Mouse (Mus musculus) neural tube, embryonic 15.5 days (tissue): Measurements from ENCODE around the gene Macrod1. TPM values are rescaled to one million over a fixed set of nuclear protein-coding genes. Genes with fewer than 3 reads are reported as not detected.

Experiments used
- ATAC-seq: fragments of 200-750 bp; cut with Nextera tagmentation; 2 replicates; pipeline ENCODE4 v1.8.0; 2017; ENCODE audit warnings: mild to moderate bottlenecking, moderate TSS enrichment, moderate library complexity; ENCODE audit not compliant: low FRiP score
- H3K27ac ChIP-seq: fragments of 300-500 bp; sonication (generic); replicated peaks from 2 replicates; pipeline ENCODE4 v1.5.1; 2015; ENCODE audit warnings: mild to moderate bottlenecking, inconsistent platforms
- H3K27me3 ChIP-seq: fragments of 300-500 bp; sonication (generic); replicated peaks from 2 replicates; pipeline ENCODE4 v1.6.1; 2015; ENCODE audit warnings: inconsistent platforms
- H3K36me3 ChIP-seq: fragments of 300-500 bp; sonication (generic); 2 replicates; pipeline ENCODE4 v1.6.1; 2015; ENCODE audit warnings: inconsistent platforms
- H3K4me1 ChIP-seq: fragments of 300-500 bp; sonication (generic); 2 replicates; pipeline ENCODE4 v1.6.1; 2015; ENCODE audit warnings: inconsistent platforms
- H3K4me2 ChIP-seq: fragments of 300-500 bp; sonication (generic); 2 replicates; pipeline ENCODE4 v1.6.1; 2015; ENCODE audit warnings: inconsistent platforms, mild to moderate bottlenecking, moderate library complexity
- H3K4me3 ChIP-seq: fragments of 300-500 bp; sonication (generic); replicated peaks from 2 replicates; pipeline ENCODE4 v1.5.1; 2015; ENCODE audit warnings: mild to moderate bottlenecking, inconsistent platforms
- H3K9ac ChIP-seq: fragments of 300-500 bp; sonication (generic); replicated peaks from 2 replicates; pipeline ENCODE4 v1.6.1; 2015; ENCODE audit warnings: mild to moderate bottlenecking, inconsistent platforms
- H3K9me3 ChIP-seq: fragments of 300-500 bp; sonication (generic); replicated peaks from 2 replicates; pipeline ENCODE4 v1.6.1; 2016; ENCODE audit warnings: inconsistent platforms
- WGBS: fragments of 180-500 bp; shearing (Covaris S2); methylation state at CpG from one replicate; pipeline ENCODE4 v1.1.7; 2015; ENCODE audit warnings: mixed read lengths; 5-methylcytosine and 5-hydroxymethylcytosine counted together
- polyA plus RNA-seq: library from polyadenylated mRNA; unstranded; fragments of >200 nt; fragmentation: Nextera tagmentation; extraction: Ambion mirVana; gene quantifications from 2 replicates; pipeline ENCODE4 v1.2.1, GENCODE M21; 2015

The Macrod1 gene
- 7.2 and 7.7 TPM in 2 replicates for polyA plus RNA-seq

GRCm38 (mm10) chr19:7056248-7057087 lies at the start of gene Macrod1:
TSS of gene Macrod1 (plus strand) at chr19:7056810.
- WGBS: under 1% methylated on average over 70 of the region's 72 CpGs
- Histone ChIP-seq H3K4me1 (peaks cover 22% of the 10 kb centered on the region), H3K27ac (no peak within 1 kb of the TSS), H3K4me3 (peak within 1 kb of the TSS; percentile 65), H3K9ac (peak within 1 kb of the TSS; percentile 63), H3K27me3 (peaks cover 41% of the 10 kb centered on the region), H3K4me2 (peak within 1 kb of the TSS; percentile 98), H3K9me3 (no peaks in the 10 kb centered on the region), H3K36me3 (no peaks in the 10 kb centered on the region)
- peak; percentile 84 for ATAC-seq

- Histone ChIP-seq H3K36me3 (no peaks in the 10 kb centered on the region), H3K4me1 (no peaks in the 10 kb centered on the region)
- 88% methylated on average over 9 of the region's 9 CpGs for WGBS
These were observed 49.6 kb upstream of the Macrod1 start for GRCm38 (mm10) chr19:7006892-7007593.

GRCm38 (mm10) chr19:7012426-7012825 lies 44.2 kb upstream of the Macrod1 start:
- Histone ChIP-seq H3K36me3 (0 out of 2 replicates have a peak, but pooled peaks cover 6% of the 10 kb centered on the region), H3K9ac (no peak overlapping the region), H3K27me3 (no peaks in the 10 kb centered on the region), H3K4me1 (no peaks in the 10 kb centered on the region), H3K4me3 (no peak overlapping the region), H3K4me2 (no peak overlapping the region), H3K9me3 (no peaks in the 10 kb centered on the region), H3K27ac (no peak overlapping the region)
- 77% methylated on average over 4 of the region's 4 CpGs for WGBS
- ATAC-seq: no peak

More at GRCm38 (mm10) chr19:7006892-7007593, 49.6 kb upstream of the Macrod1 start:
- no peak overlapping the region for H3K4me3 ChIP-seq
- no peak overlapping the region for H3K27ac ChIP-seq
- no peaks in the 10 kb centered on the region for H3K9me3 ChIP-seq
- no peak for ATAC-seq
- no peak overlapping the region for H3K9ac ChIP-seq
- no peaks in the 10 kb centered on the region for H3K27me3 ChIP-seq
- H3K4me2 ChIP-seq: no peak overlapping the region

- peaks cover 14% of the 10 kb centered on the region for H3K36me3 ChIP-seq
- ATAC-seq: no peak
These were observed 42.6 kb upstream of the Macrod1 start for GRCm38 (mm10) chr19:7013984-7014383.

GRCm38 (mm10) chr19:7014481-7015135 lies 42.0 kb upstream of the Macrod1 start:
- H3K27me3 ChIP-seq: no peaks in the 10 kb centered on the region
- no peak overlapping the region for H3K4me3 ChIP-seq
- H3K27ac ChIP-seq: no peak overlapping the region
- no peak overlapping the region for H3K9ac ChIP-seq
- H3K36me3 ChIP-seq: peaks cover 20% of the 10 kb centered on the region
- no peaks in the 10 kb centered on the region for H3K9me3 ChIP-seq
- H3K4me2 ChIP-seq: no peak overlapping the region
- ATAC-seq: no peak
- WGBS: 93% methylated on average over 20 of the region's 20 CpGs
- H3K4me1 ChIP-seq: no peaks in the 10 kb centered on the region

More at GRCm38 (mm10) chr19:7013984-7014383, 42.6 kb upstream of the Macrod1 start:
- H3K4me1 ChIP-seq: no peaks in the 10 kb centered on the region
- no peak overlapping the region for H3K27ac ChIP-seq
- H3K27me3 ChIP-seq: no peaks in the 10 kb centered on the region
- H3K4me2 ChIP-seq: no peak overlapping the region
- H3K9ac ChIP-seq: no peak overlapping the region
- H3K4me3 ChIP-seq: no peak overlapping the region
- H3K9me3 ChIP-seq: no peaks in the 10 kb centered on the region
- WGBS: 86% methylated on average over 9 of the region's 9 CpGs

- Histone ChIP-seq H3K9me3 (no peaks in the 10 kb centered on the region), H3K36me3 (peaks cover 52% of the 10 kb centered on the region), H3K4me1 (no peaks in the 10 kb centered on the region), H3K27me3 (no peaks in the 10 kb centered on the region), H3K4me2 (no peak overlapping the region), H3K4me3 (no peak overlapping the region), H3K9ac (no peak overlapping the region), H3K27ac (no peak overlapping the region)
- 80% methylated on average over 12 of the region's 12 CpGs for WGBS
- ATAC-seq: no peak
These were observed 38.8 kb upstream of the Macrod1 start for GRCm38 (mm10) chr19:7017541-7018457.

- Histone ChIP-seq H3K36me3 (peaks cover 58% of the 10 kb centered on the region), H3K9me3 (no peaks in the 10 kb centered on the region), H3K27me3 (no peaks in the 10 kb centered on the region), H3K4me3 (no peak overlapping the region), H3K27ac (no peak overlapping the region), H3K4me1 (no peaks in the 10 kb centered on the region), H3K4me2 (no peak overlapping the region), H3K9ac (no peak overlapping the region)
- WGBS: 94% methylated on average over 11 of the region's 11 CpGs
- no peak for ATAC-seq
These were observed 38.1 kb upstream of the Macrod1 start for GRCm38 (mm10) chr19:7018546-7018945.

GRCm38 (mm10) chr19:7019191-7019590 lies 37.4 kb upstream of the Macrod1 start, which contains the start of gene Fermt3:
TSS of gene Fermt3 (minus strand) at chr19:7019469.
- Histone ChIP-seq H3K9ac (no peak within 1 kb of the TSS), H3K4me2 (no peak within 1 kb of the TSS), H3K27ac (no peak within 1 kb of the TSS), H3K9me3 (no peaks in the 10 kb centered on the region), H3K4me3 (no peak within 1 kb of the TSS), H3K36me3 (peaks cover 59% of the 10 kb centered on the region), H3K4me1 (no peaks in the 10 kb centered on the region), H3K27me3 (no peaks in the 10 kb centered on the region)
- WGBS: 85% methylated on average over 5 of the region's 5 CpGs
- no peak for ATAC-seq

- Histone ChIP-seq H3K9me3 (no peaks in the 10 kb centered on the region), H3K27ac (no peak overlapping the region), H3K4me3 (no peak overlapping the region), H3K9ac (no peak overlapping the region), H3K36me3 (peaks cover 69% of the 10 kb centered on the region), H3K4me1 (no peaks in the 10 kb centered on the region), H3K4me2 (no peak overlapping the region), H3K27me3 (no peaks in the 10 kb centered on the region)
- peak; percentile 55 for ATAC-seq
- WGBS: 49% methylated on average over 3 of the region's 3 CpGs
These were observed 36.4 kb upstream of the Macrod1 start for GRCm38 (mm10) chr19:7020224-7020641.

- H3K9me3 ChIP-seq: no peaks in the 10 kb centered on the region
- 94% methylated on average over 5 of the region's 5 CpGs for WGBS
These were observed 27.1 kb upstream of the Macrod1 start for GRCm38 (mm10) chr19:7029531-7029930.

GRCm38 (mm10) chr19:7034006-7034405 lies 22.6 kb upstream of the Macrod1 start:
- Histone ChIP-seq H3K4me3 (no peak overlapping the region), H3K4me2 (no peak overlapping the region), H3K4me1 (peaks cover 26% of the 10 kb centered on the region), H3K27me3 (no peaks in the 10 kb centered on the region), H3K36me3 (peaks cover 52% of the 10 kb centered on the region), H3K27ac (no peak overlapping the region), H3K9me3 (no peaks in the 10 kb centered on the region), H3K9ac (no peak overlapping the region)
- ATAC-seq: no peak
- WGBS: 94% methylated on average over 5 of the region's 5 CpGs

More at GRCm38 (mm10) chr19:7029531-7029930, 27.1 kb upstream of the Macrod1 start:
- Histone ChIP-seq H3K9ac (no peak overlapping the region), H3K4me2 (no peak overlapping the region), H3K27me3 (no peaks in the 10 kb centered on the region), H3K4me1 (no peaks in the 10 kb centered on the region), H3K36me3 (peaks cover 90% of the 10 kb centered on the region), H3K4me3 (no peak overlapping the region), H3K27ac (no peak overlapping the region)
- ATAC-seq: no peak
